Mouse (Mus musculus) mature B cell (primary cell): Measurements from ENCODE around the gene Klhdc1.

ENCODE experiments used
- in situ Hi-C: fragments of 300-500 bp; cut with MboI; formaldehyde crosslinking; loops from 2 replicates; pipeline ENCODE4 v1.14.3; 2019

The Klhdc1 gene

GRCm38 (mm10) chr12:69240876-69241275 lies at the start of gene Klhdc1:
Gene Klhdc1 (plus strand): TSS chr12:69241176.
- in situ Hi-C loops, result no loop called here

DNA sequence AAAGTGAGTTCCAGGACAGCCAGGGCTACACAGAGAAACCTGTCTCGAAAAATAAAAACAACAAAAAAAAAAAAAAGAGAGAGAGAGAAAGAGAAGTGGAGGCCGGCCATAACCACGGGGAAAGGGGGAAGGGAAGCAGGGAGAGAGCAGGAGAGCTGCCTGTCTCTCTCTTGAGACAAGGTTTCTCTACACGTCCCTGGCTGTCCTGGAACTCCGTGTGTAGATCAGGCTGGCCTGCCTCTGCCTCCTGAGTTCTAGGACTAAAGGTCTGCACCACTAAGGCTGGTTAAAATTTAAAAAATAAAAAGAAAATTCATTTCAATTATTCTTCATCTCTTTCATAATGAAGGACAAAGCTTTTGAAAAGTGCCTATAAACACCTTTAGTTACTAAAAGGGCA lies 49.6 kb upstream of the Klhdc1 start:
- in situ Hi-C loops, result no loop called here

DNA sequence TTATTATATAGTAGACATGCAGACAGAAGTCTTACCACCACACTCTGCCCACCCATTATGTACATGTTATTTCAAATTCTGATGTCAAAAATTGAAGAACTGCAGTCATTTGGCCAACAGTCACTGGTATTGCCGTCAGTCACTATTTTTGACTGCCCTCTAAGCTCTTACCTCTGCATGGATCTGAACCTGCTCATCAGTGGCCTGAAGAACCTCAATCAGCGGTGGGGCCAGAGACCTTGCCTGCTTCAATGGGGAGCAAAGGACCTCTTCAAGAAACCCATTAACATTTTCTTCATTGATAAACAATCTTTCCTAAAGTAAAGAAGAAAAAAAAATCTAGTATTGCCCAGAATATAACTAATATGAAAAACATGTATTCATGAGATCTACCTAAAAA lies 48.3 kb upstream of the Klhdc1 start:
- in situ Hi-C loops, result no loop called here

GRCm38 (mm10) chr12:69196444-69197377 lies 44.3 kb upstream of the Klhdc1 start, which contains the start of gene Gm49383:
Gene Gm49383 (minus strand): TSS chr12:69197104.
- in situ Hi-C loops, result no loop called here

GRCm38 (mm10) chr12:69197378-69198163 lies 43.4 kb upstream of the Klhdc1 start:
- in situ Hi-C loops, result no loop called here

DNA sequence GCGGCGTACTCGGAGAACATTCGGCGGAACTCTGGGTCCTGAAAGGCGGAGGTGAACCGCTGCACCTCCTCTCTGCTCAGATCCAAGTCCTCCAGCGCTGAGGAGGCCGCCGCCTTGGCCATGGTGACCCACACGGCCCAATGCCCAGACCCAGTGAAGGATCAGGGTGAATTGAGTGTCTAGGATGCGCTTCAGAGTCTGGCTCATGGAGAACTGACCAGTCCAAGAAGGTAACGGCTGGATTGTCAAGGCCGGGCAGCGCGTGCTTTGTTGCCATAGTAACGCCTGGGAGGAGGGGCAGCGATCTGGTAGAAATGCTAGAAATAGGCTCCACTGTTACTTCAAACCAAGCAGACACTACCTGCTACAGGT lies 42.8 kb upstream of the Klhdc1 start, which contains the start of gene Dnaaf2:
Gene Dnaaf2 (minus strand): TSS at position 266 of the 372 bp plus-strand sequence.
- in situ Hi-C loops, result no loop called here

DNA sequence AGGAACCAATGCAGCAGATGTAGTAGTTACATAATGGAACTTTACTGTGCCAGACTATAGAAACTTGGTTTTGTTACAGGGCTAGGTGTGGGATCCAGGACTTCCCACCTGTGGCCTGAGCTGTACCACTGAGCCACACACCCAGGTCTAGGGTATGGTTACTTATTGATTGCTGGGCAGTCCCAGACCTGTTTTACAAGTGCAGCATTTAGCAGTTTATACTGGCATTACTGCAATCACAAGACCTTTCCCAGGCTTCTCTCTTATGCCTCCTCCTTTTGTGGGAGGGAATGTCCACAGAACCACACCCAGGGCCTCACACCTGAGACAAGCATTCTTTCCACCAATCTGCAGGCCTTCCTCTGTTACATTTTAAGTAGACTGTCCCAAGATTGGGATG lies 42.0 kb upstream of the Klhdc1 start:
- in situ Hi-C loops, result no loop called here

DNA sequence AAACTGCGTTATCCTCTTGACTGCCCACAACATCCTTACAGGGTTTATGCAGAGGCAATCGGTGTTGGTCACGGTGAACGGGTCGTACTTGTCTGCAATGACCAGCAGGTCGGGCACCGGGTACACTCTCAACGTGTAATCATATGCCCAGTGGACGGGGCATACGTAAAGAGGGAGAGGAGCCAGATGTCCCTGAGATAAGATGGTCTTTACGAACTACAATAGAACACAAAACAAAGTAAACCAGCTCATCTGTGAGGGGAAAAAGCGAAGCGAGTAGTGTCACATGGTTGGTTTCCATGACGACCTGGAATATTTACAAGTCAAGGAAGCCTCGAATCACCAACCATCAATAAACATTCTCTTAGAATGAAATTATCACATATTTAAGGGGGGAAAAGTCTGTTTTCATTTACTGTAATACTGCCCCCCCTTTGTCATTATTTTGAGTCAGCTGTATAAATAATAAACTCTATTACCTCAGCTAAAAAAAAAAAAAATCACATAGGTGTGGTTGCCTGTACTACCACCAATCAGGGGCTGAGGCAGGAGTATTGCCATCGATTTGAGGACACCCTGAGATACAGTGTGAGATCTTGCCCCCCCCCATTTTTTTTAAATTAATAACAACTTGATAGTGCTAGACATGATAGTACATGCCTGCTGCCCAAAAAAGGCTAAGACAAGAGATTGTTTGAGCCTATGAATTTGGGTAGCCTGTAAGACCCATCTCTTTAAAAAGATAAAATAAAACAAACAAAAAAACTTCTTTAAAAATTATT lies 36.7 kb upstream of the Klhdc1 start, which contains the start of gene Gm49384:
Gene Gm49384 (minus strand): TSS at position 216 of the 782 bp plus-strand sequence.
- in situ Hi-C loops, result no loop called here

- in situ Hi-C loops, result no loop called here
Measured at GRCm38 (mm10) chr12:69207396-69207795, 33.6 kb upstream of the Klhdc1 start.

- in situ Hi-C loops, result no loop called here
Measured at GRCm38 (mm10) chr12:69207926-69208325, 33.0 kb upstream of the Klhdc1 start.

- in situ Hi-C loops, result no loop called here
Measured at GRCm38 (mm10) chr12:69208520-69208919, 32.5 kb upstream of the Klhdc1 start.

- in situ Hi-C loops, result no loop called here
Measured at GRCm38 (mm10) chr12:69210056-69210979, 30.7 kb upstream of the Klhdc1 start.

DNA sequence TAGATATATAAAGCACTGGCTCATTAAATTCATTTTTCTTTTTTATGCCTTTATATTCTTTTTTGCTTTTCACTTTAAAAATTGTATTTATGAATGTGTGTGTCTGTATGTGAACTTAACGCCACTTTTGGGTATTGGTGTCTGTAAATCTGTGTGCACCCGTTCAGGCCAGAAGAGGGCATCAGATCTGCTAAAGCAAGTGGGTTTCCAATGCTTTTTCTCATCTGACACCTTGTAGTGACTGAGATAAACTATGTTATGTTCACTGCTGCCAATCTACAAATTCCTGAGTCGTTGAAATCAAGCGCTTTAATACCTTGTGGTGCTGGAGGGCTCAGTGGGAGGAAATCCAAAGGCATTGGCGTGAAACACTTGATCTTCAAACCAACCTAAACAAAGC lies 29.9 kb upstream of the Klhdc1 start:
- in situ Hi-C loops, result no loop called here

DNA sequence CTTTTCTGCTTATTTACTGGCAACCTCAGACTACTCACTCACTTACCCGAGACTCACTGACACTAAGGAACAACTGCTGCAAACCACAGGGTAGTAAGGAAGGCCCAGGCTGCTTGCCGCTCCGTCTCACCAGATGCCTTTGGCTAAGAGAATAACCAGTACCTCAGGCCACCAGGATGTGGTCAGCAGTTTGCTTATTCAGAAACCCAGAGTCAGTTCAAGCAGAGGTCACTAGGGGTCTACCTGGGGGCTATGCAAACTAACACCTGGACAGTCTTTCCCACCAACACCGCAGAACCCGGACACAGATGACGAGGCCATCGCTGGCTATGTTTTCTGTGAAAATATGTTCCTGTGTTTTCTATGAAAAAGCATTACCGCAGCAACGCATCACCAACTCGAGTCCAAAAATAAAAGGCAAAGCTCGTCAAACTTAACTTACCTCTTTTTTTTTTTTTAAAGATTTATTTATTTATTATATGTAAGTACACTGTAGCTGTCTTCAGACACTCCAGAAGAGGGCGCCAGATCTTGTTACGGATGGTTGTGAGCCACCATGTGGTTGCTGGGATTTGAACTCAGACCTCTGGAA lies 27.7 kb upstream of the Klhdc1 start:
- in situ Hi-C loops, result no loop called here

DNA sequence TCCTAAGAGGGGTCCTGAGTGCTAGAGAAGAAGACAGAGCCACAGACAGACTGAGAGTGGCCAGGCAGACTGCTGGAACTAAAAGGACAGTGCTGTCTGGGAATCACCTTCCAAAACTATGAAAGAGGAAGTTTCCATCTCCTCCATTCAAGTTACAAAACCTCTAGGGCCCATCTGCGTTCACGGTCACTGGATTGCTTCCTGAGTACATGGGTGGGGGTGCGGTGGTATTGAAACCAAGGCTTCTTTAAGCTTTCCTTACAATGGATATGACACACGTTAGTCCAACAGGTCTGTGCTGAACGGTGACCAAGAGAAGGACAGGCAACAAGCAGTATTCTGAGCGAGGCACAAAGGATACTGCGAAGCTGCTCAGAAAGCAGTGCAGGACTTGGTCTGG lies 26.6 kb upstream of the Klhdc1 start:
- in situ Hi-C loops, result no loop called here

GRCm38 (mm10) chr12:69215000-69215785 lies 25.8 kb upstream of the Klhdc1 start:
- in situ Hi-C loops, result no loop called here

- in situ Hi-C loops, result no loop called here
Measured at GRCm38 (mm10) chr12:69216587-69216986, 24.4 kb upstream of the Klhdc1 start.

GRCm38 (mm10) chr12:69220613-69221277 lies 20.2 kb upstream of the Klhdc1 start:
- in situ Hi-C loops, result no loop called here
